Mouse (Mus musculus): ENCODE data around the gene Gm8994. TPM values are rescaled to one million over a fixed set of nuclear protein-coding genes. Genes with fewer than 3 reads are reported as not detected.

Gene Gm8994
- polyA plus RNA-seq, 1 experiment from 2014 or later: not detected

Other genes with a start within 250 kb of the Gm8994 start
- 0.70 and 2.1 TPM in 2 replicates for gene Grin2b, start 154.0 kb upstream of the Gm8994 start, polyA plus RNA-seq (2014; fragmentation: Nextera tagmentation; extraction: Ambion mirVana)
- not detected in 2 replicates for gene E330021D16Rik, start 88.0 kb downstream of the Gm8994 start, polyA plus RNA-seq (2014; fragmentation: Nextera tagmentation; extraction: Ambion mirVana)
- gene Atf7ip, start 178.6 kb downstream of the Gm8994 start, polyA plus RNA-seq (2014; fragmentation: Nextera tagmentation; extraction: Ambion mirVana): 51.1 and 56.4 TPM in 2 replicates